Mouse (Mus musculus) heart, postnatal 0 days (tissue): ENCODE results near the gene Dmtf1.

ENCODE experiments used
- CTCF ChIP-seq: IDR thresholded peaks from 2 replicates; pipeline ENCODE4 v1.5.1; 2016; ENCODE audit warnings: antibody characterized with exemption, control low read depth, low read depth
- EP300 ChIP-seq: IDR thresholded peaks from 2 replicates; pipeline ENCODE4 v1.6.1; 2016; ENCODE audit warnings: antibody characterized with exemption, low read depth

GRCm38 (mm10) chr5:9140724-9141123 lies 20.9 kb downstream of the Dmtf1 start:
- TF ChIP-seq CTCF (no peak), EP300 (no peak)
